Mouse (Mus musculus) large intestine, adult 2 months (tissue): ENCODE results near the gene Tbxas1. TPM values are rescaled to one million over a fixed set of nuclear protein-coding genes. Genes with fewer than 3 reads are reported as not detected.

Experiments used
- DNase-seq: peaks from one replicate; pipeline ENCODE4 v3.0.0-alpha.2; 2012; ENCODE audit warnings: low read depth, low spot score
- WGBS: fragments of 180-500 bp; shearing (Covaris S2); methylation state at CpG from one replicate; pipeline ENCODE4 v1.1.7; 2018; 5-methylcytosine and 5-hydroxymethylcytosine counted together
- polyA plus RNA-seq: library from polyadenylated mRNA; depleted of rRNA; stranded (reverse); fragments of >200 nt; gene quantifications from 2 replicates; pipeline ENCODE4 v1.2.3, GENCODE M21; 2012; rRNA removed

Tbxas1 gene
- polyA plus RNA-seq = 3.0 and 4.7 TPM in 2 replicates

GRCm38 (mm10) chr6:38875258-38876070 is at the start of gene Tbxas1:
TSS of gene Tbxas1 (plus strand) at chr6:38875404.
- 2% methylated on average over 77 of the region's 77 CpGs for WGBS

GRCm38 (mm10) chr6:38825886-38826285 is 49.3 kb upstream of the Tbxas1 start:
- DNase-seq = no peak

More at GRCm38 (mm10) chr6:38875258-38876070, at the start of gene Tbxas1:
- DNase-seq = no peak

- no peak for DNase-seq
- WGBS = 92% methylated on average over 3 of the region's 3 CpGs
These were observed 48.3 kb upstream of the Tbxas1 start for GRCm38 (mm10) chr6:38826857-38827256.

DNA sequence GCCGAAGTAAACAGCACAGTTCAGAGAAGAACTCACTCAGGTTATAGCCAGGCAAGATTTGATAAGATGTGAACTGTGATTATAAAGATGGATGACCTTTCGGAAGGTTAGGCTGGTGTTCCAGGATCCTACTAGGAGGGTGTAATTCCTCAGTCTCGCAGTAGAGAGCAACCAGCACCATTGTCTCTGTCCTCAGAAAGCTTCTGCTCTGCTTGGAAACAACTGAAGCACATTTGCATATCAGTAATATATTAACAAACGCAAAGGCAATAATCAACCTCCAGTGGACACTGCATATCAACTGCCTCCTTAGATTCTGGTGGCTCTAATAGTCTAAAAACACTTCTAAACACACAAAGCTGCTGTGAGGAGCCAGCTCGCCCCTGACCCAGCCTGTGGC is 47.8 kb upstream of the Tbxas1 start:
- 58% methylated on average over 5 of the region's 5 CpGs for WGBS
- no peak for DNase-seq

DNA sequence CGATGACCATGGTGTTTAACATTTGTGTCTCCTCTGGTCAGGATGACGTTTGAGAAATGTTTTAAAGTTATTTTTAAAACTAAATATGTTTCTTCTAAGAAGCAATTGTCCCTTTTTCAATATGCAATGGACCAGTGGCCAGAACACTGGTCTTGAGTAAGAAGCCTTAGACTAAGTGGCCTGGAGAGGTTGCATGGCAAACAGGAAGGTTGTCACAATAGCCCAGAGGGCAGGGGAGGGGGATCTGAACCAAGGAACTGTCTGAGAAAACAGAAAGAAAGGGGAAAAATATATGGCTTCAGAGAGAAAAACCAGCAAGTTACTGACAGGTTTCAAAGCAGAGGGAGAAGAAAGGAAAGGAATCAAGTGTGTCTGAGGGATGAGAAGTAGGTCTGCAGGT is 47.0 kb upstream of the Tbxas1 start:
- no peak for DNase-seq
- 71% methylated on average over 2 of the region's 2 CpGs for WGBS

- no peak for DNase-seq
- 73% methylated on average over 3 of the region's 3 CpGs for WGBS
These were observed 45.8 kb upstream of the Tbxas1 start for GRCm38 (mm10) chr6:38829452-38829851.

DNA sequence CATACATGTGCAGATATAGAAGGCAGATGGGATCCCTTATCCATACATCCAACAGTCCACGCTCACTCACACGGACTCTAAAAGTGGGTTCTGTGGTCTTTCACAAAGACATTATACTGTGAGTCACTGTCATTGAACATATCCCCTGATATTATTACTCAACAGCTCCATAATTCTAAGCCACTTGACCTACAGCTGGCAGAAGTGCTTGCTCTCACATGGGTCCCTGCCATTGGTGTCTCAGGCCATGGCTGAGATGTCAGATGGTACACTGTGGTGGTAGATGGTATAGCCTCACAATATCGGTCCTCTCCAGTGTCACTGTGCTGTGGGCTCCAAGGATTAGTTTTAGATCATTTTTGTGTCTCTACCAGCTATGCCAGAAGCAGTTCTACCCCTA is 41.5 kb upstream of the Tbxas1 start:
- DNase-seq = no peak
- whole genome bisulfite sequencing = 94% methylated on average over 3 of the region's 3 CpGs

DNA sequence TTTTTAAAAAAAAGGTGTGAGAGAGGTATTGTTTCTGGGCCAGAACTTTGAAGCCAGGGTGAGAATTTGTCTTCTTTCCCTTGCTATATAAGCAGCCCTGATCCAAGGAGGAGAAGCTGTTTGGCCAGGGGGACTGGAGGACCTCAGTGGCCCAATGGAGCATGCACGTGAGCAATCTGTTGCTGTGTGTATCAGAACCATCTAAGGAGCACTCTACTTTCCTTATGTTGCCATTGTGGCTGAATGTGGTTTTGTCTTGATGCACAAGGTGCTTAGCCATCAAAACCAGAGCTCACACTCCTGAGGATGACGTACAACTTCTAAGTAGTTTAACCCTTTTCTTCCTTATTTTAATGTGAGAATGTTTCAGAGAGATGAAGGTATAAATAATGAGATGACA is 40.5 kb upstream of the Tbxas1 start:
- no peak for DNase-seq
- 90% methylated on average over 2 of the region's 2 CpGs for WGBS

- 30% methylated on average over 1 of the region's 1 CpGs for WGBS
These were observed 40.0 kb upstream of the Tbxas1 start for GRCm38 (mm10) chr6:38835217-38835616.

DNA sequence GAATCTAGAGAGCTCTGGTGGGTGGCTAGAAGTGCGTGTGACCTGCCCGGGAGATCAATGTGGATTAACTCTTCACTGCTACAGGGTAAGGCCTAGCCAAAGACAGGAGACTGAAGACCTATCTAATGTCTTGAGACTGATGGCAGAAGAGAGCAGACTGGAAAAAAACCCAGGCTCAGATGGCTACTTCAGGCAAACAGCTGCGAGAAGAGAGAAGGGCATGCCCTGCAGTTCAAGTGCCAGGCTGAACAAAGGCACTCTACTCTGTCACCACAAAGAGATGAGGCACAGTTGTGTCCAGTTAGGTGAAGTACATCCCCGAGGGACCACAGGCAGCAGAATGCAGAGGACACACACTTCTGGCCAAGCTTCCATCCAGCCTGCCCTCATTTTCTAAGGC is 37.1 kb upstream of the Tbxas1 start:
- 83% methylated on average over 4 of the region's 4 CpGs for WGBS
- DNase-seq = no peak

More at GRCm38 (mm10) chr6:38835217-38835616, 40.0 kb upstream of the Tbxas1 start:
- no peak for DNase-seq

DNA sequence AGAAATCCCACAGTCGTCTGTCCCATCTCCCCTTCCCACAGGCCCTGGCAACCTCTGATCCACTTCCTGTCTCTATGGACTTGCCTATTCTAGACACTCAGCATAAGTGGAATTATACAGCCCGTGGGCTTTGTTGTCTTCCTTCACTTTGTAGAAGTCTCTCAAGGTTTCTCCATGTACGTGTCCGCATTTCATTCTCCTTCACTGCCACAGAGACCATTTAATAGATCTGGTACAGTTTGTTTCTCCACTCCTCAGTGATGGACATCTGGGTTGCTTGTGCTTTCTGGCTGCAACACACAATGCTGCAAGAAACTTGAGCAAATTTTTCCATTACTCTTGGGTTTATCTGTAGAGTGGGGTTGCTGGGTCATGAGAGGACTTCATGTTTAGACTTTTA is 35.3 kb upstream of the Tbxas1 start:
- WGBS = 62% methylated on average over 4 of the region's 4 CpGs
- DNase-seq = no peak

DNA sequence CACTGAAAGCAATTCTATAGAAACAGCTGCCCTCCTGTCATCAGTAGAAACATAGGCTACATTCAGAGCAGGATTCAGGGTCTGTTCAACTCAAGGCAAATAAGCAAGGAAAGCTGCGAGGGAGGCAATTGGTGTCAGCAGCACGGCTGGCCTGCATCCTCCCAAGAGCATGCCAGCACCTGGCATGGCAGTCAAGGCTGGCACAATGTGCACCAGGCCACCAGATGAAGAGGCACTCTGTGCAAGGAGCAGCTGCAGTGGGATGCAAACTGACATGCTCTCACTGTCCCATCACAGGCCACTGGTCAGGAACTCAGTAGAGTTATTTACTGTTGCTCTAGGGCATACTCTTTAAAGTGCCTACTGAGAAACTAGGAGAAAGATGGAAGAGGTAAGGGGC is 34.8 kb upstream of the Tbxas1 start:
- 72% methylated on average over 2 of the region's 2 CpGs for WGBS
- no peak for DNase-seq

DNA sequence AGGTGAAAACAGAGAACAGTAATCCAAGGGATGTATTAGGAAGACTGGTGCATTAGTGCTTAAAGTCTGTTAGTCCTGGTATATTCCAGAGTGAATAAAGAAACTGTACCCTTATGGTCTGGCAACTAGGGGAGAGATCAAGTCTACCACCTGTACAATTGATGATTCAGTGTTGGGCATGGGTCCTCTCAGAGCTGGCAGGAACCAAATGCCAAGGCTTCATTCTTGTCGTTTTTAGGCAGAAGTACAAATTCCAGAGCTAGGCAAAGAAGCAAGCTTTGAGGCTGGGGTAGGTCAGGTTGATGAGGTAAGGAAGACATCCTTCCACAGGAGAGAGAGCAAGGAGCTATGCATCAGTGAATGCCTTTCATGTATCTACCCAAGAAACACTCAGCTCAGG is 34.4 kb upstream of the Tbxas1 start:
- WGBS = 50% methylated on average over 1 of the region's 1 CpGs
- no peak for DNase-seq

GRCm38 (mm10) chr6:38841551-38841950 is 33.7 kb upstream of the Tbxas1 start:
- no peak for DNase-seq
- 83% methylated on average over 3 of the region's 3 CpGs for WGBS

GRCm38 (mm10) chr6:38845117-38845516 is 30.1 kb upstream of the Tbxas1 start:
- WGBS = 65% methylated on average over 1 of the region's 1 CpGs
- DNase-seq = no peak

DNA sequence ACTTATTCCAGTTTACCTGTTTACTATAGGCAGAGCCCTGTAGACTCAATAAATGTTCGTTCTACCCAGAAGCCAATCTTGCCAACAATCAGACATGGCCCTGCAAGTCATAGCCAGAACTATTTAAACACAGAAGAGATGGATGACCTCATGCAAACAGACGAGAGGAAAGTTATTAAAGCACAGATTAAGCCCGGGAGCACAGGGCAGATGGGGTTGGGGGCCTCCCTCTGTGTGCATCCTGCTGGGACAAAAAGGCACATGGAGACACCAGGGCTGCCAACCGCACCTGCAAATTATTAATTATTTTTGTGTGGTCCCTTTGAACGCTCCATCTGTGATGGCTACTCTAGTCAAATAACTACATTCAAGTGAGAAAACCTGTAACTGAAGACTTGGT is 29.3 kb upstream of the Tbxas1 start:
- DNase-seq = no peak
- WGBS = 48% methylated on average over 5 of the region's 5 CpGs

GRCm38 (mm10) chr6:38846330-38847195 is 28.6 kb upstream of the Tbxas1 start:
- DNase-seq = no peak
- WGBS = 51% methylated on average over 6 of the region's 6 CpGs

- no peak for DNase-seq
- WGBS = 31% methylated on average over 1 of the region's 1 CpGs
These were observed 27.8 kb upstream of the Tbxas1 start for GRCm38 (mm10) chr6:38847447-38847846.

DNA sequence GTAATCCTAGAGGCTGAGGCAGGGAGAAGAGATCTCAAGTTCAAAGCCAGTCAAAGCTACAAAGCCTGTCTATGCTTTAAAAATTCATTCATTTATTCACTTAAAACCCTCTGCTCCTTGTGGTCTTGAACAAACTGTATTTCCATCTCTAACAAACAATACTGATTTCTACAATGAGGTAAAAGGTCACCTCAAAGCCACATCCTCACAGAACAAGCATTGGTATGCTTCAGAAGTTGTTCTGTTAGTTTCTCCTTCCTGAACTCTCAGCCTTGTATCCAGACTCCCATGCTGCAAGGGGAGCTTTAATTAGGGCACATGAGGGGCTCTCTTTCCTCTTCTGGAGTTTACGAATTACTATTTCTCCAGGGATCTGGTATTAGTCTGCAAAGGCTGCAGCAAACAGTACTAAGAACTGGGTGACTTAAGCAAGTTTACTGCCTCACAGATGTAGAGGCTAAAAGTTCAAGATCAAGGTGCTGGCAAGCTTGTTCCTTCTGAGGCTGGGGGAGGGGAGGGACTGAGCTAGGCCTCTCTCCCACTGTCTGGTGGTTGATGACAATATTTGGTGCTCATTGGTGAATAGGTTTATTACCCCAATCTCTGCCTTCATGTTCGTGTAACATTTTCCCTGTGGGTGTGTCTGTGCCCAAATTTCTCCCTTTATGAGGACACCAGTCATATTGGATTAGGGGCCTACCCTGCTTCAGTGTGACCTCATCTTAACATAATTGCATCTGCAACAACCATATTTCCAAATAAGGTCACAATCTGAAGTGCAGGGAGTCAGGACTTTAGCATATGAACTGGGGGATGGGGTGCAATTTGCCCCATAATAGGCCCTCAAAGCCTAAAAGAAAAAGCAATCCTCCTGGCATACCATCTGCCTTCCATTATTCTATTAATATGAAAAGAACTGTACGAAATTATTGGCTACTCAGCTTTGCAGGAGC is 27.0 kb upstream of the Tbxas1 start:
- DNase-seq = peak; percentile 22
- WGBS = 31% methylated on average over 3 of the region's 3 CpGs
